Mouse (Mus musculus): ENCODE results near the gene Rab7.

- no peak for TF ChIP-seq CTCF (IDR thresholded peaks at IDR 0.05; ENCODE audit: control insufficient read depth, insufficient read depth, low read length)
- no peak for TF ChIP-seq POLR2A (IDR thresholded peaks at IDR 0.05; ENCODE audit: borderline replicate concordance, control insufficient read depth, low read depth, low read length)
These were observed 25.4 kb upstream of the Rab7 start for GRCm38 (mm10) chr6:88070468-88070867.

Data from bone marrow, adult 2 months (tissue).